Mouse (Mus musculus) T-helper 17 cell (primary cell): ENCODE data around the gene Ttll7.

Experiments
- in situ Hi-C, 2 experiments: fragments of 300-600 bp; cut with MboI, MseI; formaldehyde crosslinking; loops; 1 replicate in 1 of 2; 2 replicates in 1 of 2; pipeline ENCODE4 v1.15.1; 2025; ENCODE audit warnings: high pct_unique_total_duplicates in 2 of 2

Ttll7 gene

DNA sequence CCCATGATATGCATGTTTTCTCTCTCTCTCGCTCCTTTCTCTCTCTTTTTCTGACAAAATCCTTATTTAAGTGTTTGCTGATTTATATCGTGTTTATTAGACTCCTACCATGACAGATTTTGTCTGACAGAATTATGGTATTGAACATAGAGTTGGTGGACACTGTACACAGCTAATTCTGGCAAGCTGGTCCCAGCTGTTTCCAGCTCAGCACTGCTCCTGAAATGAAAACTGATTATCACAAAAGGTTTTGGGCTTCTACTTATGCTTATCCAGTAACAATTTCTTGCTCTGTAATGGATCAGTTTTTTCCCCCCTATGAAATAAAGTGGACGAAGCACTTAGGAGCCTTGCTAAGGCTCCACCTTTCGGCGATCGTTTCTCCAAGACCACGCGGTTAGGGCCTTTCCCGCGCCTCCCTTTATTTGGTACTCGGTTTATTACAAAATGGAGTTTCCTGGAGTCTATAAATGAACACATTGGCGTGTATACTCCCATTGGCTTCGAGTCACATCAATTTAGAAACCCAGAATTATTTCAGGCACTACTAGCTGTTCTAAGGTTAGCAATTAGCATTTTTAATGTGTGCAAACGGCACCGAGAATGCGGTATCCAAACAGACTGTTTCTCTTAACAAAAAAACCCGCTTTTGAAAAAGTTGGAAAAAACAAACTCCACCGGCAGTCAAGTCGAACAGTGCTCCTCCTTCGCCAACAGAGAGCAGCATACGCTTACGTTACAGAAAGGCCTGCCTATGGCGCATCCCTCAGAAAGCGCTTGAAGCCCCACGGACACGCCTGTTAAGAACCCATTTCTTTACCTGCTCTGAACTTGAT is 141.9 kb downstream of the Ttll7 start:
- in situ Hi-C loops, result no loop called here

- in situ Hi-C loops, result no loop called here
These were observed 142.7 kb downstream of the Ttll7 start for GRCm38 (mm10) chr3:146994670-146995415.

DNA sequence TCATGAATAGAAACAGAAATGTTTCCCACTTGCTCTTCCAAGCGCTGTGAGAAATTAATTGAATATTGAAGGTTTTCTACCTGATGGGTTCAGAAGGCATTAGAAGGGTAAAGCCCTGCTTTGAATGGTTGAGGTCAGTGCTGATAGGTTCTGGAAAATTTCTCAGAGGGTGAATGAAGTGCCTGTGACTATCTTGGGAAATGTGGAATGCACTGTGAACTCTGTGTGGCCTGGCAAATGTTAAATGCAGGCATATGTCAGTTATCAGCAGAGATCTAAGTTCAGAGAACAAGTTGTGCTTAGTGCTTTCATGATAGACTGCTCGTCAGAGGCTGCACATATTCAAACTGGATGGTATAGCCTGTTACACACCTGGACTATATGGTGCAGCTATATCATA is 147.0 kb downstream of the Ttll7 start:
- in situ Hi-C loops, result no loop called here

GRCm38 (mm10) chr3:147000963-147001362 is 148.8 kb downstream of the Ttll7 start:
- in situ Hi-C loops, result no loop called here

DNA sequence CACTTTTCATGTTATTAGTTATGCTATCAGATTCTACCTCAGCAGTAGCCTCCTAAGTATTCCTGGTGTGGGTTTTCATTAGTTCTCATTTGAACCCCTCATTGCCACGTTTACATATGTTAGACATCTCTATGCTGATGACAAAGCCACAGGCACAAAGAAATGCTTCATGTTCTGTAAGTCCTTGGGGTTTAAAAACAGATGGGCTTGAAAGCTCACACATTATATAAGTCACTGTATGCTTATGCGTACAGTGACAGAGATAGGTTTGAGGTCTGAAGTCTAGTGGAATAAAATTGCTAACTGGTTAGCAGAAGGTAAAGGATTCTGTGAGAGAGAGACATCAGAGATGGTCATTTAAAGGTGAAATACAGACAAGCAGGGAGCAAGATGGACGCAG is 149.4 kb downstream of the Ttll7 start:
- in situ Hi-C loops, result no loop called here

DNA sequence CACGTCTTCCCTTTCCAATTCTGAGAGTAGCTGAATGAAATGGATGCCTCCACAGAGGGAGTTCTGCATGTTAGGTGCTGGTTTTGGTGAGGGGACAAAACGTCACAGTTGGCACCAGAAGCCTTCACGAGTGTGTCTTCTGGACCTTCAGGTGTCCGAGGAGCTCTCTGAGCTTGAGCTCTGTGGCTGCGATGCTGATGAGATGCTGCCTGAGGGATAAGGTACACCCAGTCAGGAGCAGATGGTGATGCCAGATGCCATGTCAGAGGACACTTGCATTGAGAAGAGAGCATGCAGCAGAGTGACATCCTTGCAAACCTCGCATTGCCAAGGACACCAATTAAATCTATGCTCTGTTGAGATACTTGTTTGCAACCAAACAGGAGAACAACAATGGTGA is 164.3 kb downstream of the Ttll7 start:
- in situ Hi-C loops, result no loop called here

DNA sequence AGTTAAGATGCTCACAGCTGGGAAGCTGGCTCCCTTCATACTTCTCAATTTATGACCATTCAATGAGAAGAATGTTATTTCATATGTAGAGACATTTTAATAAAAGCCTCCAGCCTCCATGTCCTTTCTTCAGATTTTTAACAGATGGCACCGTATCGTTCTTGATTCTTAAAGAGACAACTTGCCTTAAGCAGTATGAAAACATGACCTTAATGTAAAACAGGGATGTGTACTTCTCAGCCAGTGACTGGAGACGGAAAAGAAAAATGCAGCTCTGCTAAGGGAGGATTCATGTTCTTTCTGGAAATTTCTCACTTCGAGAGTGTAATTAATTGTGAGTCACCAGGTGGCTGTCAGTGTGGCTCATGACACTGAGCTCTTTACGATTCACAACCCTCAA is 167.3 kb downstream of the Ttll7 start:
- in situ Hi-C loops, result no loop called here

- in situ Hi-C loops, result no loop called here
These were observed 174.1 kb downstream of the Ttll7 start for GRCm38 (mm10) chr3:147026248-147026647.

- in situ Hi-C loops, result no loop called here
These were observed 176.2 kb downstream of the Ttll7 start for GRCm38 (mm10) chr3:147028382-147028781.

- in situ Hi-C loops, result no loop called here
These were observed 177.6 kb downstream of the Ttll7 start for GRCm38 (mm10) chr3:147029718-147030117.

DNA sequence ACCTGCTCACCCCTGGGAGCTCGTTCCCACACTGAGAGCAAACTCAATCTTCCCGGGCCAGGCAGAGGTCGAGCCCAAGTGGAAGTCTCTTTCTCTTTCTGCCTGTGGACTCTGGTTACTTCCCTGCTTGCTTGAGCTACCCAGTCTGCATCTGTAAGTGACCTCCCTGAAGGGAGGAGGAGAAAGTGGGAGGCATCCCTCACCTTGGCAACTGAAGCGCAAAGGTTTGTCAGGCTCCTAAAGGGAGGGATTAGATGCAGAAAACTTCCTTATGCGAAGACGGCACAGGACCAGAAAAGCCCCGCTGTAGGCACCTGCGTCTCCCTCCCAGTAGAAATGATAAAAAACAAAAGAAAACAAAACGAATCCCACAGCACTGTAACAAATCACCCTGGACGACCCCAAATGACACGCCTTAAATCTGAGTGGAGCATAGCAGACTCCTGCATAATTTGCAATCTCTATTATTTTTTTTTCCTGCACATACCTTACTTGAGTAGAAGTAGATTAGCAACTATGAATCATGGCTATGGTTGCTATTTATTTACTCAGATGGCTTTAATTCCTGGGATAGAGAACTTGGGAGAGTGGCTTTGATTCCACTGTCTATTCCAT is 178.2 kb downstream of the Ttll7 start:
- in situ Hi-C loops, result no loop called here
